Mouse (Mus musculus): Measurements from ENCODE around the gene Unc13a.

The Unc13a gene

GRCm38 (mm10) chr8:71686143-71686734 is 14.7 kb upstream of the Unc13a start:
- no peak for DNase-seq (ENCODE audit: low spot score in 2 of 2)

- DNase-seq (ENCODE audit: low spot score in 2 of 2) = no peak
Measured at GRCm38 (mm10) chr8:71685573-71685972, 14.0 kb upstream of the Unc13a start.

GRCm38 (mm10) chr8:71684701-71685100 is 13.1 kb upstream of the Unc13a start:
- DNase-seq (ENCODE audit: low spot score in 2 of 2) = no peak

- no peak for DNase-seq (ENCODE audit: low spot score in 2 of 2)
Measured at GRCm38 (mm10) chr8:71682832-71683231, 11.3 kb upstream of the Unc13a start.

GRCm38 (mm10) chr8:71681369-71681915 is 9.9 kb upstream of the Unc13a start:
- DNase-seq (ENCODE audit: low spot score in 2 of 2) = no peak

- no peak for DNase-seq (ENCODE audit: low spot score in 2 of 2)
Measured at GRCm38 (mm10) chr8:71680471-71680870, 8.9 kb upstream of the Unc13a start.

GRCm38 (mm10) chr8:71679550-71680168 is 8.1 kb upstream of the Unc13a start:
- DNase-seq (ENCODE audit: low spot score in 2 of 2) = no peak

GRCm38 (mm10) chr8:71679116-71679515 is 7.6 kb upstream of the Unc13a start:
- DNase-seq (ENCODE audit: low spot score in 2 of 2) = no peak

GRCm38 (mm10) chr8:71678216-71678615 is 6.7 kb upstream of the Unc13a start:
- no peak for DNase-seq (ENCODE audit: low spot score in 2 of 2)

GRCm38 (mm10) chr8:71677555-71677954 is 6.0 kb upstream of the Unc13a start:
- DNase-seq (ENCODE audit: low spot score in 2 of 2) = peak; percentile 54 to 65

GRCm38 (mm10) chr8:71676803-71677202 is 5.2 kb upstream of the Unc13a start:
- no peak for DNase-seq (ENCODE audit: low spot score in 2 of 2)

- peak; percentile 68 to 70 for DNase-seq (ENCODE audit: low spot score in 2 of 2)
Measured at GRCm38 (mm10) chr8:71676020-71676741, 4.6 kb upstream of the Unc13a start, which contains the start of gene Jak3. Gene Jak3, plus strand, starts transcription at chr8:71676296.

GRCm38 (mm10) chr8:71675456-71676019 is 4.0 kb upstream of the Unc13a start:
- no peak for DNase-seq (ENCODE audit: low spot score in 2 of 2)

- no peak for DNase-seq (ENCODE audit: low spot score in 2 of 2)
Measured at GRCm38 (mm10) chr8:71674071-71674470, 2.5 kb upstream of the Unc13a start.

- DNase-seq (ENCODE audit: low spot score in 2 of 2) = no peak
Measured at GRCm38 (mm10) chr8:71672168-71672735, 695 bp upstream of the Unc13a start.

- peak in 1 of 2 experiments; percentile 35 for DNase-seq (ENCODE audit: low spot score in 2 of 2)
Measured at GRCm38 (mm10) chr8:71670621-71671548, 672 bp downstream of the Unc13a start.

- DNase-seq (ENCODE audit: low spot score in 2 of 2) = no peak
Measured at GRCm38 (mm10) chr8:71670198-71670597, 1.4 kb downstream of the Unc13a start.

GRCm38 (mm10) chr8:71668220-71668975 is 3.2 kb downstream of the Unc13a start:
- peak; percentile 61 to 65 for DNase-seq (ENCODE audit: low spot score in 2 of 2)

GRCm38 (mm10) chr8:71667256-71667655 is 4.3 kb downstream of the Unc13a start:
- DNase-seq (ENCODE audit: low spot score in 2 of 2) = no peak

- DNase-seq (ENCODE audit: low spot score in 2 of 2) = no peak
Measured at GRCm38 (mm10) chr8:71666855-71667254, 4.7 kb downstream of the Unc13a start.

All from spleen, postnatal 36 days (tissue).